Mouse (Mus musculus): ENCODE results near the gene Atf7ip2.
"Not testable (repeated sequence)": the region's sequence is repeated elsewhere in the genome, so short reads cannot be mapped to it uniquely, and the experiment has no call there.

Atf7ip2 gene

DNA sequence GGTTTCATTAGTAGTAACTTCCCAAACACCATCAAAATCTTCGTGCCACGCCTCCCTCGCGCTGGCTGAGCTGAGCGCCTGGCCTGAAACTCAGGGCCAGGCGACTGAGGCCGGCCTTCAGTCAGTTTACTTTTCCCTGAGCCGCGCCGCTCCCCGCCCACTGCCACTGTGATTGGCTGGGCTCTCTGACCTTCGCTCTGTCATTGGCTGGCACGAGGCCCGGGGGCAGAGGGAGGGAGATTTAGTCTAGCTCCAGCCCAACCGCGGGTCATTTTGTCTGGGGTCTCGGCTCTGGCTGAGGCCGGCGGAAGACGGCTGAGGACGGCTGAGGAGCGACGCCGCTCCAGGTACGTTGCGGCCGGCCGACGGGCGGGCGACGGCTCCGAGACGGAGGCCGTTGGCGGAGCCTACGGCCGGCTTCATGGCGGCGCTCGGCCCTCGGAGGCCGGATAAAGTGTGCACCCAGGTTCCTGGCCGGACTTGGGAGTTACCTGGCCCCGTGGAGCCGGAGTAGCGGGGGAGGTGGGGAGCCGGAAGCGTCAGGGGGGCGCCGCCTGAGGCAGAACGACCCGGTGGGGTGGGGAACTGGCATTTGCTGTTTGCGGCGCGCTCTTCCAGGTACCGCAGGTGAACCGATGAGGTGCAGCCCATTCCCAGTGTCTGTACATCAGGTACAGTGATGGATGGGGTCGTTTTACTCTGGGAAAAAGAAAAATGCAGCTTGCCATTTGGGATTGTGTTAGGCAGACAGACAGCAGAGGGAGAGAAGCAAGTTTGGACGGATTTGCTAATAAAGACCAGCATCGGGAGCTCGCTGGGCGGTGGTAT lies at the start of gene Atf7ip2:
TSS of gene Atf7ip2 (plus strand) at position 34 of the 828 bp plus-strand sequence.
- peak; percentile 94 for DNase-seq

GRCm38 (mm10) chr16:10143166-10143565 lies 49.3 kb upstream of the Atf7ip2 start:
- DNase-seq = no peak

DNA sequence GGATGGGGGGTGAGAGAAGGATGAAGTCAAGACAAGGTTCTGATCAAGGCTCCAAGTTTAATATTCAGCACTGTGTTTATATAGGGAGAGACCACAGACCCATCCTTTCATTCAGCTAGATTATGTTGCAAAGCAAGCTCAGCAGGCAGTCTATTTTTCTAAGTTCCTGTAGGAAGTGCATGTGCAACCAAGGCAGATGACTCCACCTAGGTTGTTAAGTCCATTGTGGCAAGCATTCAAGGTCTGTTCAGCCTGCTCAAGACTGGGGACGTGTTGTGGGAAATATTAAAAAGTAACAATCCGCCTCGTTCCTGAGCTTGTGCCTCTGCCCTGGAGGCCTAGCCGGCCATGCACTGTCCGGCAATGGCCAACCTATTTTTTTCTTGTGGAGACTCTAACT lies 45.1 kb upstream of the Atf7ip2 start:
- DNase-seq = no peak

- no peak for DNase-seq
Observed at GRCm38 (mm10) chr16:10169123-10169905, 23.2 kb upstream of the Atf7ip2 start.

- no peak for DNase-seq
Observed at GRCm38 (mm10) chr16:10170005-10170404, 22.5 kb upstream of the Atf7ip2 start, which contains the start of gene Rpl39l. TSS of gene Rpl39l (plus strand) at chr16:10170226.

GRCm38 (mm10) chr16:10171276-10171675 lies 21.2 kb upstream of the Atf7ip2 start:
- no peak for DNase-seq

- DNase-seq = no peak
Observed at GRCm38 (mm10) chr16:10172179-10172820, 20.2 kb upstream of the Atf7ip2 start.

- not testable (repeated sequence) for DNase-seq
Observed at GRCm38 (mm10) chr16:10187461-10187860, 5.1 kb upstream of the Atf7ip2 start.

GRCm38 (mm10) chr16:10208777-10209176 lies 16.3 kb downstream of the Atf7ip2 start:
- peak; percentile 1 for DNase-seq

DNA sequence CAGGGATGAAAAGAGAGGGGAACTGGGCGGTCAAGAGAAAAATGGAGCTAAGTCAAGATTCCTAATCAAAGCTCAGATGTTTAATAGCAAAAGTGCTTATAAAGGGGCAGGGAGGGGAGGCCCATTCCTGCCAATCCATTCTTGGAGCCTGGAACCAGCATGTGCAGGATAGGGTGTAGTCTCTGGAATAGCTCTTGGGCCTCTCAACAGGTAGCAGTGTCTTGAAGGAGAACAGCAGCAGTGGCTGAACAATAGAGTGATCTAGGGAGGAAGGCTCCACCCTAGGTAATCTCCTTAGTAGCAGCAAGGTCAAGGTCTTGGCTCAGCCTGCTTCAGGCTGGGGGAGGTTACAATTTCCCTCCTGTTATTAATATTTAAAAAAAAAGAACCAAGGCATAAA lies 23.9 kb downstream of the Atf7ip2 start:
- DNase-seq = not testable (repeated sequence)

DNA sequence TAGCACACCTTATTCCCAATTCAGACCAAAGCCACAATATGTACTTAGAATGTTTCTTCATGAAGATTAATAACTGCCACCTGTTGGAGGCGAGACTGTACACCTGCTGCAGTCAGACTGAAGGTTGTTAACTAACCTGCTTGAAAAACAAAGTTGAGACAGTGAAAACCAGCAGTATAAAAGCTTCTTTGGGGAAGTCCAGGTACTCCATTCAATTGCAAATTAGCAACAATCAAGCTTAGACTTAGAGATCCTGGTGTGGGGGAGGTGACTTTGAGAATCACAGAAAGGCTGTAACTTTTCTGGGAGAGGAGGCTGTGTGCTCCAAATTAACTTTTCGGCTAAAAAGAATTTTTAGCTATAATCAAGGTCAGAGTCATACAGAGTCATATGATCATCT lies 24.5 kb downstream of the Atf7ip2 start:
- not testable (repeated sequence) for DNase-seq

DNA sequence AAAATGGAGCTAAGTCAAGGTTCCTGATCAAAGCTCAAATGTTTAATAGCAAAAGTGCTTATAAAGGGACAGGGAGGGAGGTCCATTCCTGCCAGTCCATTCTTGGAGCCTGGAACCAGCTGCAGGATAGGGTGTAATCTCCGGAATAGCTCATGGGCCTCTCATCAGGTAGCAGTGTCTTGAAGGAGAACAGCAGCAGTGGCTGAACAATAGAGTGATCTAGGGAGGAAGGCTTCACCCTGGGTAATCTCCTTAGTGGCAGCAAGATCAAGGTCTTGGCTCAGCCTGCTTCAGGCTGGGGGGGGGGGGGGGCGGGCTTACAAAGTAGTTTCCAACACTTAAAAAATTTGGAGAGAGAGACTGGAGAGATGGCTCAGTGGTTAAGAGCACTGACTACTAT lies 34.8 kb downstream of the Atf7ip2 start:
- DNase-seq = no peak

DNA sequence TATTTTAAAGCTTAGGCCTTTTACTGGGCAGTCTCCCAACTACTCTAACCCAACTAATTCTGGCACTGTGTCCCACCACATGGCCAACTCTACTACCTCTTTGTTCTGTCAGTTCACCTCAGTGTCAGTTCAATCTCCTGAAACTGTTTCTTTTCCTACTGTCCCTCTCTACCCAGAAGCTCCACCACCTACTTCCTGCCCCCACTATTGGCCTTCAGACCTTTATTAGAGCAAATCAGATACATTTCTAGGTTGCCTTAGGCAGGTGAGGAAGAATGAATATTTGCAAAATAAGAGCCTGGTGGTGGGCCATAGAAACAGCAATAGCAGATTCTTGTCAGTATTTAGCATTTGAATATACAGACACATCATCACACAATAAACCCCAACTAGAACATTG lies 44.1 kb downstream of the Atf7ip2 start:
- DNase-seq = no peak

GRCm38 (mm10) chr16:10253993-10254392 lies 61.5 kb downstream of the Atf7ip2 start:
- DNase-seq = peak; percentile 10

- DNase-seq = peak; percentile 64
Observed at GRCm38 (mm10) chr16:10272256-10272655, 79.7 kb downstream of the Atf7ip2 start.

DNA sequence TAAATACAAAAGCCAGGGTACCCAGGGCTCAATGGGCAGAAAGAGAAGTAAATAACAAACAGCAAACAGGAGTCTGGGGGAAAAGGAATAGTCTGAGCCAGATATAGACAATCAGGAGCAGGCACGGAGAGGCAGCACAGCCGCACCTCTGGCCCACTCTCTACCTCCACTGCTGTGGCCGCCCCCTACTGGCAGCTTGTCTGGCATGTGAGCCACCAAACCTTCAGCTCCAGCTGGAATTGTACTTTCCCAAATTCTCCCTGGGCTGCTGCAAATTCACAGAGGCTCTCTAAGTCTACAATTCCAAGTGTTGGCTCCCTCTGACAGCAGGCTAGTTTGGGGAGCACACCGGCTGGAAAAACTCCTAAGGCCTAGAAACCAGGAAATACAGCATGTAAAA lies 82.0 kb downstream of the Atf7ip2 start:
- no peak for DNase-seq

DNA sequence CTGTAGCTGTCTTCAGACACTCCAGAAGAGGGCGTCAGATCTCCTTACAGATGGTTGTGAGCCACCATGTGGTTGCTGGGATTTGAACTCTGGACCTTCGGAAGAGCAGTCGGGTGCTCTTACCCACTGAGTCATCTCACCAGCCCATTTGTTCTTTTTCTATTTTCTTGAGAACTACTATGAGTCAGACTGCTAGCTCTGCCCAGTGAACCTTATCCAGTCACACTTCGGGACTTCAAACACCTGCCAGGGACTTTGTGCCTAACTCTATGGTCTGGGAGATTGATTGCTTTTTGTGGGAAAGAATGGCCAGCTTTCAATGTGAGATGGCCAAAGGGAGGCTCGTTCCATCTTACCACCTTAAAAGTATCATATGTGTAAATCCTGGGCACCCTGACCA lies 84.3 kb downstream of the Atf7ip2 start:
- not testable (repeated sequence) for DNase-seq

- peak; percentile 87 for DNase-seq
Observed at GRCm38 (mm10) chr16:10280286-10280951, 87.9 kb downstream of the Atf7ip2 start.

DNA sequence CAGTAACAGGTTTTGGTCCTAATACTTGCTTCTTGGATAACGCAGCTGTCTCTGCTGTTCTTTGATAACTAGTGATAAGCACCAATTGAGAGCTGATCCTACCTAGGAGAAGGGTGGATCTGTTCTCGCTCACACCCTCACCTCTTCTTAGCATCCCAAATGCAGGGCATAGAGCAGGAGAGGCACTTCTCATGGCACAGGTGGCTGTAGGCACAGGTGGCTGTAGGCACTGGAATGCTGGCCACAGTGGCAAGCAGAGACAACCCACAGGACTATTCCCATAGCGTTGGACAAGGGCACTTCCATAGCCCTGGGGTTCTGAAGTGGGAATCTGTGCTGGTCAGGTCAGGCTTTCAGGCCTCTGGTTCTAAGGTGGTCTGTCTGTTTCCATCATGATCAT lies 89.4 kb downstream of the Atf7ip2 start:
- DNase-seq = no peak

DNA sequence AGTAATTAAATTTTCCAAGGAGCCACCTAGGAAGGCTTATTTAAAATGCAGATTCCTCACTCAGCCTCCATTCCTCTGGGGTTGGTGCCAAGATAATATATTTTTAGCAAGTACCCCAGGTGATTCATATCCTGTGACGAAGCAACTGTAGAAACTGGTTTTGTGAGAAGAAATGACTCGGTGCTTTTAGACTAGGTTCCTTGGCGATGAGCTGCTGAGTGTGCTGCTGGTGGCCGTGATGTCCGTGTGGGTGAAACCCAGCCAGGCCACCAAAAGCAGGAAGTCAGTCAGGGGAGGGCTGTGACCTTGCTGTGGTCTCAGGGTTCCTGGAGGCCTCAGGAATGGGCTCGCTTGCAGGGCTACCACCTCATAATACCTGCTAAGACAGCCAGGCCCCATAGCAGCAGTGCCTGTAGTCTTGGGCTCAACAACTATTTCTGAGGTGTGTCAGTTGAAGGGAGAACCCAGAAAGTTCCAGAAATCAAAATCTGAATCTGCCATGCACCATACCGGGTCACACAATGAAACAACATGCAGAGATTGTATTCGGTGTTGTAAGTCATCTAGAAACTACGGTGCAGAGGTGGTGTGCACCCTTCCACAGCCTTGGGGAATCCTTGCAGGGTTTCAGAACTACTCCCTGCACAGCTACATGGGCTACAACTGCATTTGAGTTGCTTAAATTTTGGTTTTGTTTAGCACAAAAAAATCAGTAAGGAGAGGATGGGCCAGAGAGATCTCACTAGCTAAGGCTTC lies 94.2 kb downstream of the Atf7ip2 start:
- DNase-seq = no peak

GRCm38 (mm10) chr16:10288115-10288514 lies 95.6 kb downstream of the Atf7ip2 start:
- no peak for DNase-seq

All from embryo, embryonic 11 days (tissue).